Mouse (Mus musculus): ENCODE results near the gene Plekhh2. TPM values are rescaled to one million over a fixed set of nuclear protein-coding genes. Genes with fewer than 3 reads are reported as not detected.

Gene Plekhh2
- polyA plus RNA-seq, 1 experiment from 2014 or later = 3.2 TPM

GRCm38 (mm10) chr17:84616526-84617074 is 104.9 kb downstream of the Plekhh2 start:
- H3K36me3 ChIP-seq (ENCODE audit: control insufficient read depth, insufficient read depth, low read length) = no peaks in the 10 kb centered on the region
- 78% methylated on average over 6 of the region's 6 CpGs for WGBS (ENCODE audit: insufficient replicate concordance)
- no peak overlapping the region for H3K4me3 ChIP-seq (ENCODE audit: low read depth, low read length)
- H3K4me1 ChIP-seq (ENCODE audit: control insufficient read depth, insufficient read depth, low read length) = no peaks in the 10 kb centered on the region
- H3K9ac ChIP-seq (ENCODE audit: low read depth, low read length) = no peak overlapping the region
- no peak overlapping the region for H3K4me2 ChIP-seq
- H3K27ac ChIP-seq (ENCODE audit: low read depth, low read length) = no peak overlapping the region
- H3K27me3 ChIP-seq (ENCODE audit: control insufficient read depth, insufficient read depth, low read length) = no peaks in the 10 kb centered on the region
- H3K9me3 ChIP-seq (replicated peaks; ENCODE audit: control insufficient read depth, low read length) = no peaks in the 10 kb centered on the region
- ATAC-seq (replicated peaks; ENCODE audit: insufficient number of reproducible peaks, low FRiP score, low TSS enrichment) = no peak

DNA sequence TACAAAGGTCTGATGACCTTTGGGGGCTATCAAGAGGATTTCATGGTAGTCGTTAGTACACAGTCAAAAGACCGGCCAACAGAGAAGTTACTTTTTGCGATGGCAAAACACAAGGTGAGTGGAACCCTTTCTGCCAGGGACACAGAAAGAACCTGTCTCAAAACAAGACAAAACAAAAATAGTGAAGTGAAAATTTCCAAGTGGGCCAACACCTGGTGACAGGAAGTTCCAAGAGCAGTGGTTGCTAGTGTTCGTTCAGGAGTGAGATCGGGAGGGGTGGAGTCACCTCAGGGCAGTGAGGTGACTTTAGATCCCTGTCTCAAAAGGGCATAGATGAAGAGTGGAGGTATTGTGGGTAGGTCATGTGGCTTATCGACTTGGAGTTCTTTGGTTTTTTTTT is 106.3 kb downstream of the Plekhh2 start:
- no peak overlapping the region for H3K4me2 ChIP-seq
- no peak for ATAC-seq (replicated peaks; ENCODE audit: insufficient number of reproducible peaks, low FRiP score, low TSS enrichment)
- H3K4me1 ChIP-seq (ENCODE audit: control insufficient read depth, insufficient read depth, low read length) = no peaks in the 10 kb centered on the region
- no peaks in the 10 kb centered on the region for H3K27me3 ChIP-seq (ENCODE audit: control insufficient read depth, insufficient read depth, low read length)
- H3K9me3 ChIP-seq (replicated peaks; ENCODE audit: control insufficient read depth, low read length) = no peaks in the 10 kb centered on the region
- no peak overlapping the region for H3K27ac ChIP-seq (ENCODE audit: low read depth, low read length)
- no peak overlapping the region for H3K4me3 ChIP-seq (ENCODE audit: low read depth, low read length)
- 90% methylated on average over 6 of the region's 6 CpGs for WGBS (ENCODE audit: insufficient replicate concordance)
- H3K9ac ChIP-seq (ENCODE audit: low read depth, low read length) = no peak overlapping the region
- H3K36me3 ChIP-seq (ENCODE audit: control insufficient read depth, insufficient read depth, low read length) = no peaks in the 10 kb centered on the region

DNA sequence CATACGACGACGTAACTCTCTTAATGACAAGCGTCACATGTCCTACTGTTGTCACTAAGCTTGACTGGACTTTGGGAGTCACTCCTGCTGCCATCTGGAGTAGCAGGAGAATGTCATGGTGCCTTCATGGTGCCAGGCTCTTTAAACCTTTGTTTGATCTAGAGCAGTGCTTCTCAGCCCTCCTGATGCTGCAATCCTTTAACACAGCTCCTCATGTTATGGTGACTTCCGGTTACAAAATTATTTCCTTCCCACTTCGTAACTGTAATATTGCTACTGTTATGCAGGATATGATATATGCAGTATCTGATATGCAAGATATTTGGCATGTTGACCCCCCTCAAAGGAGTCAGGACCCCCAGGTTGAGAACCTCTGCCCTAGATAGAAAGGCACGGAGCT is 107.4 kb downstream of the Plekhh2 start:
- no peak overlapping the region for H3K4me3 ChIP-seq (ENCODE audit: low read depth, low read length)
- ATAC-seq (replicated peaks; ENCODE audit: insufficient number of reproducible peaks, low FRiP score, low TSS enrichment) = no peak
- no peaks in the 10 kb centered on the region for H3K36me3 ChIP-seq (ENCODE audit: control insufficient read depth, insufficient read depth, low read length)
- H3K9me3 ChIP-seq (replicated peaks; ENCODE audit: control insufficient read depth, low read length) = no peaks in the 10 kb centered on the region
- H3K9ac ChIP-seq (ENCODE audit: low read depth, low read length) = no peak overlapping the region
- H3K4me2 ChIP-seq = no peak overlapping the region
- no peaks in the 10 kb centered on the region for H3K27me3 ChIP-seq (ENCODE audit: control insufficient read depth, insufficient read depth, low read length)
- no peak overlapping the region for H3K27ac ChIP-seq (ENCODE audit: low read depth, low read length)
- H3K4me1 ChIP-seq (ENCODE audit: control insufficient read depth, insufficient read depth, low read length) = no peaks in the 10 kb centered on the region
- 84% methylated on average over 7 of the region's 7 CpGs for WGBS (ENCODE audit: insufficient replicate concordance)

- Histone ChIP-seq H3K4me3 (ENCODE audit: low read depth, low read length) (no peak overlapping the region), H3K9ac (ENCODE audit: low read depth, low read length) (no peak overlapping the region), H3K4me1 (ENCODE audit: control insufficient read depth, insufficient read depth, low read length) (no peaks in the 10 kb centered on the region), H3K27me3 (ENCODE audit: control insufficient read depth, insufficient read depth, low read length) (no peaks in the 10 kb centered on the region), H3K27ac (ENCODE audit: low read depth, low read length) (no peak overlapping the region), H3K36me3 (ENCODE audit: control insufficient read depth, insufficient read depth, low read length) (no peaks in the 10 kb centered on the region), H3K9me3 (replicated peaks; ENCODE audit: control insufficient read depth, low read length) (no peaks in the 10 kb centered on the region), H3K4me2 (no peak overlapping the region)
- ATAC-seq (replicated peaks; ENCODE audit: insufficient number of reproducible peaks, low FRiP score, low TSS enrichment) = no peak
- 73% methylated on average over 3 of the region's 3 CpGs for WGBS (ENCODE audit: insufficient replicate concordance)
These were observed 108.4 kb downstream of the Plekhh2 start for GRCm38 (mm10) chr17:84620076-84620475.

DNA sequence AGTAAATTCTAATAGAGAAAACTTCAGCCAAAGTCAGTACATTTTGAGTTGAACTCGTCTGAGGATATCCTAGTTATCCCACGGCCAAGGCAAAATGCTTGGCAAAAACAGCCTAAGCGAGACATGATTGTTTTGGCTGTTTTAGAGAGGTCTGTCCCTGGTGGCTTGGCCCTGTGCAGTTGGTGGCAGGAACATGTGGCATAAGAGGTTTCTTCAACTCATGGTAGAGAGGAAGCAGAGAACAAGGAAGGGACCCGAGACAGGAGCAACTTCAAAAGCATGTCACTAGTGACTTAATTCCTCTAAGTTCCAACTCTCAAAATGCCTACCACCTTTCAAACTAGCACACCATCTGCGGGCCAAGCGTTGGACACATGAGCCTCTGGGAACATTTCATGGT is 108.9 kb downstream of the Plekhh2 start:
- Histone ChIP-seq H3K27ac (ENCODE audit: low read depth, low read length) (no peak overlapping the region), H3K4me2 (no peak overlapping the region), H3K4me3 (ENCODE audit: low read depth, low read length) (no peak overlapping the region), H3K4me1 (ENCODE audit: control insufficient read depth, insufficient read depth, low read length) (no peaks in the 10 kb centered on the region), H3K9me3 (replicated peaks; ENCODE audit: control insufficient read depth, low read length) (no peaks in the 10 kb centered on the region), H3K9ac (ENCODE audit: low read depth, low read length) (no peak overlapping the region), H3K36me3 (ENCODE audit: control insufficient read depth, insufficient read depth, low read length) (no peaks in the 10 kb centered on the region), H3K27me3 (ENCODE audit: control insufficient read depth, insufficient read depth, low read length) (no peaks in the 10 kb centered on the region)
- no peak for ATAC-seq (replicated peaks; ENCODE audit: insufficient number of reproducible peaks, low FRiP score, low TSS enrichment)
- 79% methylated on average over 6 of the region's 6 CpGs for WGBS (ENCODE audit: insufficient replicate concordance)

GRCm38 (mm10) chr17:84621209-84621608 is 109.5 kb downstream of the Plekhh2 start:
- no peak overlapping the region for H3K4me2 ChIP-seq
- no peaks in the 10 kb centered on the region for H3K36me3 ChIP-seq (ENCODE audit: control insufficient read depth, insufficient read depth, low read length)
- no peaks in the 10 kb centered on the region for H3K4me1 ChIP-seq (ENCODE audit: control insufficient read depth, insufficient read depth, low read length)
- ATAC-seq (replicated peaks; ENCODE audit: insufficient number of reproducible peaks, low FRiP score, low TSS enrichment) = no peak
- no peak overlapping the region for H3K27ac ChIP-seq (ENCODE audit: low read depth, low read length)
- whole genome bisulfite sequencing (ENCODE audit: insufficient replicate concordance) = 79% methylated on average over 6 of the region's 6 CpGs
- H3K27me3 ChIP-seq (ENCODE audit: control insufficient read depth, insufficient read depth, low read length) = no peaks in the 10 kb centered on the region
- no peaks in the 10 kb centered on the region for H3K9me3 ChIP-seq (replicated peaks; ENCODE audit: control insufficient read depth, low read length)
- no peak overlapping the region for H3K9ac ChIP-seq (ENCODE audit: low read depth, low read length)
- no peak overlapping the region for H3K4me3 ChIP-seq (ENCODE audit: low read depth, low read length)

DNA sequence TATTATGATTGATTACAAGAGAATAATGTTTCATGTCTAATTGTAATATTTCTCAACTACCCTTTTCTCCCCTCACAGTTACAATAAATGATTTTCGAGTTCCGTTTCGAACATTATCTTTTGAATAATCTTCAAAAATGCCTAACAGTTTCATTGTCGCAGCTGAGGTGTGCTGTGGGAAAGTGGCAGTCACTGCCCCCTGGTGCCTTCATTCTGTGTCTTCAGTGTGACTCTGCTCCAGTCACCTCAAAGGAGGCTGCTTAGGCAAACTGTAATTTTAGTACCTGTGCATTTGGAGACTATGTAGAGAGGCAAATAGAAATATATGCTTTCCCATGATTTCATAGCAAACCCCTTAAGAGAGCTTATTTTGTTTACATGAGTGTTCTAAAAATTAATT is 110.3 kb downstream of the Plekhh2 start:
- Histone ChIP-seq H3K27me3 (ENCODE audit: control insufficient read depth, insufficient read depth, low read length) (no peaks in the 10 kb centered on the region), H3K27ac (ENCODE audit: low read depth, low read length) (no peak overlapping the region), H3K4me1 (ENCODE audit: control insufficient read depth, insufficient read depth, low read length) (0 out of 2 replicates have a peak, but pooled peaks cover 3% of the 10 kb centered on the region), H3K4me3 (ENCODE audit: low read depth, low read length) (no peak overlapping the region), H3K9me3 (replicated peaks; ENCODE audit: control insufficient read depth, low read length) (no peaks in the 10 kb centered on the region), H3K36me3 (ENCODE audit: control insufficient read depth, insufficient read depth, low read length) (no peaks in the 10 kb centered on the region), H3K9ac (ENCODE audit: low read depth, low read length) (no peak overlapping the region), H3K4me2 (no peak overlapping the region)
- 79% methylated on average over 4 of the region's 4 CpGs for WGBS (ENCODE audit: insufficient replicate concordance)
- no peak for ATAC-seq (replicated peaks; ENCODE audit: insufficient number of reproducible peaks, low FRiP score, low TSS enrichment)

DNA sequence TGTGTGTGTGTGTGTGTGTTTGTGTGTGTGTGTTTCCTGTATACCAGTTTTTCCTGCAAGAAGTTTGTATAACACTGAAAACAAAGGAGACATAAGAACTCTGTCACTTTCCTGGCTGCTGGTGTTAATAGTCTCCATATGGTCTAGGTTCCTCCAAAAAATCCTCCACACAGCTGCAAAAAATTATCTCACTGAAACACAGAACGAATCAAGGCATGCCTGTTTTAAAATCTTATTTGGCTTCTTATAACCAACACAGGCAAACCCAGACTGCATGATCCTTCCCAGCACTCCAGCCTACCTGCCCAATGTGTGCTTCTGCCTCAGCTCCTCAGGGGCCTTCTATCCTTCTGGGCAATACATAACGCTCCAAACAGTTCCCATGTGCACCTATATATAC is 111.2 kb downstream of the Plekhh2 start:
- ATAC-seq (replicated peaks; ENCODE audit: insufficient number of reproducible peaks, low FRiP score, low TSS enrichment) = no peak
- WGBS (ENCODE audit: insufficient replicate concordance) = 63% methylated on average over 2 of the region's 2 CpGs
- Histone ChIP-seq H3K9ac (ENCODE audit: low read depth, low read length) (no peak overlapping the region), H3K27ac (ENCODE audit: low read depth, low read length) (no peak overlapping the region), H3K9me3 (replicated peaks; ENCODE audit: control insufficient read depth, low read length) (no peaks in the 10 kb centered on the region), H3K4me2 (no peak overlapping the region), H3K4me1 (ENCODE audit: control insufficient read depth, insufficient read depth, low read length) (0 out of 2 replicates have a peak, but pooled peaks cover 3% of the 10 kb centered on the region), H3K36me3 (ENCODE audit: control insufficient read depth, insufficient read depth, low read length) (no peaks in the 10 kb centered on the region), H3K4me3 (ENCODE audit: low read depth, low read length) (no peak overlapping the region), H3K27me3 (ENCODE audit: control insufficient read depth, insufficient read depth, low read length) (no peaks in the 10 kb centered on the region)

- Histone ChIP-seq H3K4me2 (peak within 1 kb of the TSS; percentile 82), H3K9me3 (replicated peaks; ENCODE audit: control insufficient read depth, low read length) (no peaks in the 10 kb centered on the region), H3K4me3 (ENCODE audit: low read depth, low read length) (peak within 1 kb of the TSS; percentile 67), H3K4me1 (ENCODE audit: control insufficient read depth, insufficient read depth, low read length) (0 out of 2 replicates have a peak, but pooled peaks cover 3% of the 10 kb centered on the region), H3K27ac (ENCODE audit: low read depth, low read length) (no peak within 1 kb of the TSS), H3K36me3 (ENCODE audit: control insufficient read depth, insufficient read depth, low read length) (no peaks in the 10 kb centered on the region), H3K27me3 (ENCODE audit: control insufficient read depth, insufficient read depth, low read length) (no peaks in the 10 kb centered on the region), H3K9ac (ENCODE audit: low read depth, low read length) (peak within 1 kb of the TSS; percentile 58; the same call in 1 of the 2 replicates)
- ATAC-seq (replicated peaks; ENCODE audit: insufficient number of reproducible peaks, low FRiP score, low TSS enrichment) = peak; percentile 85
- 0% methylated on average over 25 of the region's 25 CpGs for WGBS (ENCODE audit: insufficient replicate concordance)
These were observed 114.7 kb downstream of the Plekhh2 start, which contains the start of gene Dync2li1 for GRCm38 (mm10) chr17:84626276-84626856. Gene Dync2li1 (plus strand): TSS chr17:84626496.

Measured in heart, embryonic 11.5 days (tissue).